Mouse (Mus musculus) gastrocnemius, adult 18-20 months (tissue): Measurements from ENCODE around the gene Tm9sf3. TPM values are rescaled to one million over a fixed set of nuclear protein-coding genes. Genes with fewer than 3 reads are reported as not detected.

Source experiments
- DNase-seq: peaks from one replicate; pipeline ENCODE4 v3.0.0; 2021; ENCODE audit warnings: low spot score
- total RNA-seq, 2 experiments: library from RNA; stranded (reverse); gene quantifications; 2 replicates each; pipeline ENCODE4 v1.2.3; 2021

The Tm9sf3 gene
- total RNA-seq, 2 experiments from 2014 or later, result 58.8 to 65.0 TPM

GRCm38 (mm10) chr19:41176881-41177280, 86.9 kb downstream of the Tm9sf3 start:
- no peak for DNase-seq

- DNase-seq, result no peak
Measured at GRCm38 (mm10) chr19:41165914-41166235, 97.9 kb downstream of the Tm9sf3 start.

GRCm38 (mm10) chr19:41165144-41165913, 98.5 kb downstream of the Tm9sf3 start:
- no peak for DNase-seq

- DNase-seq, result no peak
Measured at GRCm38 (mm10) chr19:41164447-41165095, 99.2 kb downstream of the Tm9sf3 start.

Other genes with a start within 250 kb of the Tm9sf3 start
- gene Dntt, start 234.7 kb downstream of the Tm9sf3 start, total RNA-seq, result not detected
- gene Opalin, start 186.9 kb downstream of the Tm9sf3 start, total RNA-seq, result not detected
- under 1 TPM; 0.07 TPM for gene Tll2, start 57.2 kb downstream of the Tm9sf3 start, total RNA-seq
- gene Pik3ap1, start 121.1 kb upstream of the Tm9sf3 start, total RNA-seq, result under 1 TPM; 0.07 to 0.43 TPM
- gene Lcor, start 218.6 kb upstream of the Tm9sf3 start, total RNA-seq, result 10 to 100 TPM; 13.2 to 13.8 TPM